In the genomic region with DNA sequence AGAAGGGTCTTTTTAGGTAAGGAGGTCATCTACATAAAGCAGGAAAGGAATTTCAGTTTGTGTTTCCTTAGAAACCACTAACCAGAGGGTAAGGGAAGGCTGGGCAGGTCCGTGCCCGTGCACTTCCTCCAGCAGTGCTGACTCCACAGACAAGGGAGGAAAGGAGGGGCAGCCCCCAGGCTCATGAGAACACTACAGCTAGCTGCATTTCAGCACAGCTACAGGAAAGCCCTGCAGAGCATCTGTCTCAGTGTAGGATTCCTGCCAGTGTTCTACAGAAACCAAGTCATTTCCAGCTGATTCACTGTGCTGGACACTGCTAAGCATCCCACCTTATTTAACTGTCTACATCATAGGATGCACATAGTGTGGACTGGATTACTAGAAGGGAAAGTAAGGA, we compare ENCODE assay signal across 14 mouse cellular contexts. TPM values are rescaled to one million over a fixed set of nuclear protein-coding genes. Genes with fewer than 3 reads are reported as not detected.
A peak's percentile ranks its signal among the peaks of the same experiment; 100 is the strongest.
DNase-seq lines count a peak whose midpoint lies in the region; ATAC-seq lines count a peak whose summit lies in the region.
"Had no signal": no experiment of that assay in that cellular context is flagged by ENCODE, and none has a peak within 500 bp of the region (broad histone marks: within the 10 kb centered on the region; RNA-seq: fewer than 3 reads in every experiment).

No protein-coding gene starts in this region.

- no peak overlapping the region for H3K9ac ChIP-seq in hindbrain, embryonic 16.5 days (ENCODE audit: low read depth, low read length)
- no peak overlapping the region for H3K9ac ChIP-seq in hindbrain, embryonic 14.5 days
- H3K9ac ChIP-seq in liver, embryonic 13.5 days: no peak overlapping the region
- no peak overlapping the region for H3K9ac ChIP-seq in liver, embryonic 12.5 days
- no peak overlapping the region for H3K9ac ChIP-seq in liver, embryonic 16.5 days (ENCODE audit: low read depth, low read length)
- H3K9ac ChIP-seq in heart, embryonic 12.5 days: no peak overlapping the region

- H3K4me1 ChIP-seq in hindbrain, embryonic 16.5 days (ENCODE audit: control insufficient read depth, insufficient read depth, low read depth, low read length): no peaks in the 10 kb centered on the region
- no peaks in the 10 kb centered on the region for H3K4me1 ChIP-seq in hindbrain, embryonic 14.5 days (replicated peaks; ENCODE audit: control insufficient read depth, insufficient read depth, low read length)
- no peaks in the 10 kb centered on the region for H3K4me1 ChIP-seq in liver, embryonic 13.5 days (replicated peaks)
- no peaks in the 10 kb centered on the region for H3K4me1 ChIP-seq in liver, embryonic 12.5 days
- H3K4me1 ChIP-seq in liver, embryonic 16.5 days (ENCODE audit: control insufficient read depth, low read depth, low read length): no peaks in the 10 kb centered on the region
- H3K4me1 ChIP-seq in heart, embryonic 12.5 days (replicated peaks): no peaks in the 10 kb centered on the region

- H3K4me3 ChIP-seq in hindbrain, embryonic 16.5 days (ENCODE audit: low read length): no peak overlapping the region
- no peak overlapping the region for H3K4me3 ChIP-seq in hindbrain, embryonic 14.5 days (replicated peaks; ENCODE audit: low read length)
- no peak overlapping the region for H3K4me3 ChIP-seq in liver, embryonic 13.5 days (replicated peaks)
- no peak overlapping the region for H3K4me3 ChIP-seq in liver, embryonic 12.5 days
- no peak overlapping the region for H3K4me3 ChIP-seq in liver, embryonic 16.5 days (ENCODE audit: low read depth, low read length)
- H3K4me3 ChIP-seq in heart, embryonic 12.5 days: no peak overlapping the region
- H3K4me3 ChIP-seq: gastrocnemius, adult 2 months had no signal

- ATAC-seq in hindbrain, embryonic 16.5 days: peak; percentile 57; the same call in 1 of the 2 replicates
- no peak for ATAC-seq in hindbrain, embryonic 14.5 days (ENCODE audit: low FRiP score)
- peak; percentile 60 for ATAC-seq in liver, embryonic 13.5 days (ENCODE audit: low read depth)
- no peak for ATAC-seq in liver, embryonic 12.5 days
- ATAC-seq in liver, embryonic 16.5 days (ENCODE audit: low read depth): peak; percentile 45
- ATAC-seq in heart, embryonic 12.5 days (ENCODE audit: insufficient number of reproducible peaks, low FRiP score): no peak

- H3K9me3 ChIP-seq in hindbrain, embryonic 16.5 days (ENCODE audit: control insufficient read depth, low read length): no peaks in the 10 kb centered on the region
- no peaks in the 10 kb centered on the region for H3K9me3 ChIP-seq in hindbrain, embryonic 14.5 days (ENCODE audit: control insufficient read depth, low read length)
- no peaks in the 10 kb centered on the region for H3K9me3 ChIP-seq in liver, embryonic 13.5 days (replicated peaks)
- H3K9me3 ChIP-seq in liver, embryonic 12.5 days (replicated peaks): no peaks in the 10 kb centered on the region
- H3K9me3 ChIP-seq in liver, embryonic 16.5 days (replicated peaks; ENCODE audit: control insufficient read depth, low read length): no peaks in the 10 kb centered on the region
- no peaks in the 10 kb centered on the region for H3K9me3 ChIP-seq in heart, embryonic 12.5 days (replicated peaks)

- H3K36me3 ChIP-seq in hindbrain, embryonic 16.5 days (ENCODE audit: control insufficient read depth, insufficient read depth, low read length): peaks cover 38% of the 10 kb centered on the region
- peaks cover 88% of the 10 kb centered on the region for H3K36me3 ChIP-seq in hindbrain, embryonic 14.5 days (replicated peaks; ENCODE audit: control insufficient read depth, insufficient read depth)
- peaks cover 82% of the 10 kb centered on the region for H3K36me3 ChIP-seq in liver, embryonic 13.5 days
- peaks cover 93% of the 10 kb centered on the region for H3K36me3 ChIP-seq in liver, embryonic 12.5 days
- peaks cover 40% of the 10 kb centered on the region for H3K36me3 ChIP-seq in liver, embryonic 16.5 days (ENCODE audit: control insufficient read depth, insufficient read depth)
- H3K36me3 ChIP-seq in heart, embryonic 12.5 days: peaks cover 80% of the 10 kb centered on the region

- 46% methylated on average over 2 of the region's 2 CpGs for WGBS in hindbrain, embryonic 16.5 days
- 22% methylated on average over 2 of the region's 2 CpGs for WGBS in hindbrain, embryonic 14.5 days
- 41% methylated on average over 2 of the region's 2 CpGs for WGBS in liver, embryonic 13.5 days (ENCODE audit: insufficient replicate concordance)
- WGBS in liver, embryonic 12.5 days (ENCODE audit: insufficient replicate concordance): 56% methylated on average over 2 of the region's 2 CpGs
- WGBS in liver, embryonic 16.5 days (ENCODE audit: insufficient replicate concordance): 39% methylated on average over 2 of the region's 2 CpGs
- 46% methylated on average over 2 of the region's 2 CpGs for WGBS in heart, embryonic 12.5 days

- H3K27ac ChIP-seq in hindbrain, embryonic 16.5 days (ENCODE audit: low read depth, low read length): no peak overlapping the region
- H3K27ac ChIP-seq in hindbrain, embryonic 14.5 days: no peak overlapping the region
- no peak overlapping the region for H3K27ac ChIP-seq in liver, embryonic 13.5 days
- H3K27ac ChIP-seq in liver, embryonic 12.5 days: no peak overlapping the region
- no peak overlapping the region for H3K27ac ChIP-seq in liver, embryonic 16.5 days (ENCODE audit: low read length)
- no peak overlapping the region for H3K27ac ChIP-seq in heart, embryonic 12.5 days (ENCODE audit: poor library complexity, severe bottlenecking)
- H3K27ac ChIP-seq: gastrocnemius, adult 2 months had no signal

- no peaks in the 10 kb centered on the region for H3K27me3 ChIP-seq in hindbrain, embryonic 16.5 days (replicated peaks; ENCODE audit: control insufficient read depth, insufficient read depth, low read length)
- H3K27me3 ChIP-seq in hindbrain, embryonic 14.5 days (ENCODE audit: control insufficient read depth, insufficient read depth, low read length): no peaks in the 10 kb centered on the region
- no peaks in the 10 kb centered on the region for H3K27me3 ChIP-seq in liver, embryonic 13.5 days
- H3K27me3 ChIP-seq in liver, embryonic 12.5 days (replicated peaks): no peaks in the 10 kb centered on the region
- H3K27me3 ChIP-seq in liver, embryonic 16.5 days (ENCODE audit: control insufficient read depth, insufficient read depth, low read depth, low read length): no peaks in the 10 kb centered on the region
- H3K27me3 ChIP-seq in heart, embryonic 12.5 days (replicated peaks): no peaks in the 10 kb centered on the region
- H3K27me3 ChIP-seq: CH12.LX had no signal

- DNase-seq in hindbrain, embryonic 14.5 days (ENCODE audit: low spot score): no peak
- DNase-seq in liver, embryonic 13.5 days: no peak
- peak; percentile 11 for DNase-seq in embryo, embryonic 10.5 days (ENCODE audit: low spot score)
- no peak for DNase-seq in adrenal gland, adult 18-20 months (ENCODE audit: low spot score in 2 of 2)
- DNase-seq: adrenal gland, postnatal 36 days; cerebellum, adult 8-10 months; gastrocnemius, adult 2 months; heart, postnatal 14 days; layer of hippocampus, adult 9-11 months had no signal

- no peak overlapping the region for H3K4me2 ChIP-seq in hindbrain, embryonic 16.5 days (ENCODE audit: low read length)
- no peak overlapping the region for H3K4me2 ChIP-seq in hindbrain, embryonic 14.5 days (replicated peaks)
- no peak overlapping the region for H3K4me2 ChIP-seq in liver, embryonic 13.5 days
- H3K4me2 ChIP-seq in liver, embryonic 12.5 days: no peak overlapping the region
- no peak overlapping the region for H3K4me2 ChIP-seq in liver, embryonic 16.5 days (ENCODE audit: low read depth, low read length)
- no peak overlapping the region for H3K4me2 ChIP-seq in heart, embryonic 12.5 days

RNA-seq across cellular contexts. Expression of gene Mrs2, which starts 27.0 kb away (rescaled TPM):
- polyA plus RNA-seq in hindbrain, embryonic 16.5 days (2015; fragmentation: Nextera tagmentation; extraction: Ambion mirVana): 12.8 and 14.7 TPM in 2 replicates
- 26.6 and 28.9 TPM in 2 replicates for polyA plus RNA-seq in hindbrain, embryonic 14.5 days (2014; fragmentation: Nextera tagmentation; extraction: Ambion mirVana)
- polyA plus RNA-seq in liver, embryonic 13.5 days (2015; fragmentation: Nextera tagmentation; extraction: Ambion mirVana): 7.9 and 14.3 TPM in 2 replicates
- 18.3 and 18.7 TPM in 2 replicates for polyA plus RNA-seq in liver, embryonic 12.5 days (2016; fragmentation: Nextera tagmentation; extraction: Ambion mirVana)
- polyA plus RNA-seq in liver, embryonic 16.5 days (2015; fragmentation: Nextera tagmentation; extraction: Ambion mirVana): 5.7 and 6.0 TPM in 2 replicates
- polyA plus RNA-seq in heart, embryonic 12.5 days (2016; fragmentation: Nextera tagmentation; extraction: Ambion mirVana): 27.6 and 28.7 TPM in 2 replicates
- 10 to 100 TPM; 50.1 to 61.3 TPM for total RNA-seq in adrenal gland, adult 18-20 months (2021)

RNA-seq across cellular contexts. Expression of gene Gpld1, which starts 50.2 kb away (rescaled TPM):
- polyA plus RNA-seq in hindbrain, embryonic 16.5 days (2015; fragmentation: Nextera tagmentation; extraction: Ambion mirVana): 2.6 and 3.0 TPM in 2 replicates
- polyA plus RNA-seq in hindbrain, embryonic 14.5 days (2014; fragmentation: Nextera tagmentation; extraction: Ambion mirVana): 2.8 and 3.8 TPM in 2 replicates
- 2.8 and 3.4 TPM in 2 replicates for polyA plus RNA-seq in liver, embryonic 13.5 days (2015; fragmentation: Nextera tagmentation; extraction: Ambion mirVana)
- polyA plus RNA-seq in liver, embryonic 12.5 days (2016; fragmentation: Nextera tagmentation; extraction: Ambion mirVana): 1.8 TPM in 2 replicates
- polyA plus RNA-seq in liver, embryonic 16.5 days (2015; fragmentation: Nextera tagmentation; extraction: Ambion mirVana): 20.5 and 24.5 TPM in 2 replicates
- polyA plus RNA-seq in heart, embryonic 12.5 days (2016; fragmentation: Nextera tagmentation; extraction: Ambion mirVana): 0.15 and 0.24 TPM in 2 replicates
- total RNA-seq in adrenal gland, adult 18-20 months (2021): 1 to 10 TPM; 4.2 to 5.9 TPM

RNA-seq across cellular contexts. Expression of gene Aldh5a1, which starts 55.7 kb away (rescaled TPM):
- polyA plus RNA-seq in hindbrain, embryonic 16.5 days (2015; fragmentation: Nextera tagmentation; extraction: Ambion mirVana): 15.4 and 15.8 TPM in 2 replicates
- 15.8 and 16.5 TPM in 2 replicates for polyA plus RNA-seq in hindbrain, embryonic 14.5 days (2014; fragmentation: Nextera tagmentation; extraction: Ambion mirVana)
- polyA plus RNA-seq in liver, embryonic 13.5 days (2015; fragmentation: Nextera tagmentation; extraction: Ambion mirVana): 2.5 and 3.0 TPM in 2 replicates
- polyA plus RNA-seq in liver, embryonic 12.5 days (2016; fragmentation: Nextera tagmentation; extraction: Ambion mirVana): 3.0 and 3.4 TPM in 2 replicates
- polyA plus RNA-seq in liver, embryonic 16.5 days (2015; fragmentation: Nextera tagmentation; extraction: Ambion mirVana): 3.7 and 4.3 TPM in 2 replicates
- 13.3 and 13.8 TPM in 2 replicates for polyA plus RNA-seq in heart, embryonic 12.5 days (2016; fragmentation: Nextera tagmentation; extraction: Ambion mirVana)
- total RNA-seq in adrenal gland, adult 18-20 months (2021): 10 to 100 TPM; 15.3 to 17.4 TPM

Comparison
In these comparisons a context has a peak if more than half of its experiments do, and no peak if none do; other contexts are left out.
1. ATAC-seq: peak in hindbrain, embryonic 16.5 days (single experiment), liver, embryonic 13.5 days (single experiment) and liver, embryonic 16.5 days (single experiment); none in hindbrain, embryonic 14.5 days (single experiment), liver, embryonic 12.5 days (single experiment) and heart, embryonic 12.5 days (single experiment).